Mouse (Mus musculus) kidney, adult 2 months (tissue): ENCODE data around the gene Chrna9.
A peak's percentile ranks its signal among the peaks of the same experiment; 100 is the strongest.

ENCODE experiments used
- CTCF ChIP-seq: fragments of 200-500 bp; conservative IDR thresholded peaks from 2 replicates; pipeline ENCODE4 v1.5.1; 2011; ENCODE audit warnings: low read depth, mild to moderate bottlenecking, control low read depth, low read length, moderate library complexity, mixed read lengths; ENCODE audit not compliant: insufficient read depth, insufficient read length
- POLR2A ChIP-seq: fragments of 200-500 bp; IDR thresholded peaks from one replicate; pipeline ENCODE4 v1.6.1; 2011; ENCODE audit warnings: low read depth, low read length, control low read depth

DNA sequence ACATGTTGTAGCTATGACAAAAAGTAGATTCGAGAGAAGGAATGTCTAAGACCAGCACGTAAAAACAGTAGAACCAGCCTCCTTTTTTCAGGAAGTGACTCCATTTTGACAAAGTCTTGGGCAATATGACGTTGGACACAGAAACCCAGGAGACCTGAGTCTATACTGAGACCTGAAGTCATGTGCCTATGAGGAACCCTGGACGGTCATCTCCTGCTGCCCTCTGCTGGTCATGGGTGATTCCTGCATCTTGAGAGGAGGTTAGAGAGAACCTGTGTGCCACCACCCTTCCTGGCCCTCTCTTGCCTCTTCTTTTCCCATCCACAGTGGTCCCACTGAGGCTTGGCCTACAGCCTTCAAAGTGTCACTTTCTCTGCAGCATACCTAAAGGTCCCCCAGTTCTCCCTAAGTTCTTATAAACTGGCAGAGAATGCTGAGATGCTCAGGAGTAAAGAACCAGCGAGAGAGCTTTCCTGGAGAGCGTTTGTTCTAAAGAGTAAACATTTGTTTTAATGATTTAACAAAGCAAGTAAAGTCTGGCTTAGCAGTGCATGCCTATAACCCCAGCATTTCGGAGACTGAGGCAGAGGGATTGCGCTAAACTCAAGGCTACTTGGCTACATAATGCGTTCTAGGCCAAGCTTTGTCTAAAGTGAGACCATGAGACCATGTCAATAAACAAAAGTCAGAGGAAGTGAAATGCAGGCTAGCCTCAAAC is 3.4 kb downstream of the Chrna9 start:
- peak; percentile 93 for TF ChIP-seq CTCF
- no peak for TF ChIP-seq POLR2A
